Comparison of ENCODE assay signal across 15 mouse cellular contexts in genomic region chr5:139405478-139405877, GRCm38 (mm10). TPM values are rescaled to one million over a fixed set of nuclear protein-coding genes. Genes with fewer than 3 reads are reported as not detected.
DNase-seq lines count a peak whose midpoint lies in the region; ATAC-seq and TF ChIP-seq lines count a peak whose summit lies in the region.
"Had no signal": no experiment of that assay in that cellular context is flagged by ENCODE, and none has a peak within 500 bp of the region (broad histone marks: within the 10 kb centered on the region; RNA-seq: fewer than 3 reads in every experiment).

No protein-coding gene starts in this region.

- DNase-seq in forebrain, embryonic 10.5 days (ENCODE audit: extremely low spot score, low spot score): no peak
- DNase-seq in lung, adult 2 months: no peak
- no peak for DNase-seq in lung, adult 18-20 months
- no peak for DNase-seq in layer of hippocampus, postnatal 10 days (ENCODE audit: low spot score in 2 of 2)
- DNase-seq in gastrocnemius, postnatal 25 days: no peak
- DNase-seq: cerebellum, adult 2 months; left cerebral cortex, postnatal 4 days; thymus, postnatal 4 days had no signal

- H3K27ac ChIP-seq in forebrain, embryonic 10.5 days: peak overlapping the region; percentile 15; the same call in 1 of the 2 replicates
- H3K27ac ChIP-seq in forebrain, embryonic 12.5 days: no peak overlapping the region
- peak overlapping the region; percentile 53 for H3K27ac ChIP-seq in limb, embryonic 12.5 days
- 0 out of 2 replicates have a peak overlapping the region, but pooled peaks have one; percentile 23 for H3K27ac ChIP-seq in neural tube, embryonic 15.5 days (replicated peaks)

- TF ChIP-seq CTCF in lung, adult 2 months (IDR thresholded peaks at IDR 0.05; ENCODE audit: insufficient read depth, low read length): no peak

- H3K9ac ChIP-seq in forebrain, embryonic 12.5 days: no peak overlapping the region
- H3K9ac ChIP-seq in limb, embryonic 12.5 days (replicated peaks): 0 out of 2 replicates have a peak overlapping the region, but pooled peaks have one; percentile 23
- no peak overlapping the region for H3K9ac ChIP-seq in neural tube, embryonic 15.5 days (replicated peaks)

- no peaks in the 10 kb centered on the region for H3K27me3 ChIP-seq in forebrain, embryonic 10.5 days (ENCODE audit: poor library complexity, severe bottlenecking)
- H3K27me3 ChIP-seq in forebrain, embryonic 12.5 days: no peaks in the 10 kb centered on the region
- H3K27me3 ChIP-seq in limb, embryonic 12.5 days: no peaks in the 10 kb centered on the region
- H3K27me3 ChIP-seq in neural tube, embryonic 15.5 days (replicated peaks): no peaks in the 10 kb centered on the region

- H3K9me3 ChIP-seq in forebrain, embryonic 10.5 days: no peaks in the 10 kb centered on the region
- no peaks in the 10 kb centered on the region for H3K9me3 ChIP-seq in forebrain, embryonic 12.5 days
- H3K9me3 ChIP-seq in limb, embryonic 12.5 days: no peaks in the 10 kb centered on the region
- no peaks in the 10 kb centered on the region for H3K9me3 ChIP-seq in neural tube, embryonic 15.5 days (replicated peaks)
- H3K9me3 ChIP-seq: G1E had no signal

- H3K4me3 ChIP-seq in forebrain, embryonic 10.5 days: no peak overlapping the region
- no peak overlapping the region for H3K4me3 ChIP-seq in forebrain, embryonic 12.5 days (replicated peaks)
- peak overlapping the region; percentile 31 for H3K4me3 ChIP-seq in lung, adult 2 months (replicated peaks; ENCODE audit: extremely low read depth, low read depth, low read length)
- H3K4me3 ChIP-seq in limb, embryonic 12.5 days (replicated peaks): no peak overlapping the region
- no peak overlapping the region for H3K4me3 ChIP-seq in neural tube, embryonic 15.5 days (replicated peaks)

- ATAC-seq in forebrain, embryonic 12.5 days (ENCODE audit: low FRiP score): no peak
- peak; percentile 22; the same call in 1 of the 2 replicates for ATAC-seq in limb, embryonic 12.5 days (ENCODE audit: insufficient number of reproducible peaks, insufficient read depth, low FRiP score, low TSS enrichment, low read depth)
- ATAC-seq in neural tube, embryonic 15.5 days (ENCODE audit: low FRiP score): no peak
- ATAC-seq: activated CD4-positive, CD25-positive, alpha-beta regulatory T cell, adult 4 months; midbrain, embryonic 16.5 days had no signal

- H3K36me3 ChIP-seq in forebrain, embryonic 10.5 days (replicated peaks): 0 out of 2 replicates have a peak, but pooled peaks cover 4% of the 10 kb centered on the region
- no peaks in the 10 kb centered on the region for H3K36me3 ChIP-seq in forebrain, embryonic 12.5 days (replicated peaks)
- H3K36me3 ChIP-seq in limb, embryonic 12.5 days: no peaks in the 10 kb centered on the region
- H3K36me3 ChIP-seq in neural tube, embryonic 15.5 days: no peaks in the 10 kb centered on the region

- no peak overlapping the region for H3K4me2 ChIP-seq in forebrain, embryonic 12.5 days
- 0 out of 2 replicates have a peak overlapping the region, but pooled peaks have one; percentile 4 for H3K4me2 ChIP-seq in limb, embryonic 12.5 days
- no peak overlapping the region for H3K4me2 ChIP-seq in neural tube, embryonic 15.5 days

- no peak for TF ChIP-seq POLR2A in lung, adult 2 months (IDR thresholded peaks at IDR 0.05; ENCODE audit: borderline replicate concordance, extremely low read depth, low read depth, low read length)

- H3K4me1 ChIP-seq in forebrain, embryonic 10.5 days: peaks cover 24% of the 10 kb centered on the region
- H3K4me1 ChIP-seq in forebrain, embryonic 12.5 days: peaks cover 7% of the 10 kb centered on the region; the same call in 1 of the 2 replicates
- peaks cover 17% of the 10 kb centered on the region for H3K4me1 ChIP-seq in lung, adult 2 months (ENCODE audit: control insufficient read depth, insufficient read depth, low read length)
- H3K4me1 ChIP-seq in limb, embryonic 12.5 days (replicated peaks): peaks cover 30% of the 10 kb centered on the region
- peaks cover 17% of the 10 kb centered on the region for H3K4me1 ChIP-seq in neural tube, embryonic 15.5 days

- 87% methylated on average over 7 of the region's 7 CpGs for WGBS in forebrain, embryonic 10.5 days
- WGBS in forebrain, embryonic 12.5 days: 88% methylated on average over 7 of the region's 7 CpGs
- 67% methylated on average over 7 of the region's 7 CpGs for WGBS in lung, adult 2 months
- WGBS in limb, embryonic 12.5 days: 59% methylated on average over 7 of the region's 7 CpGs
- 67% methylated on average over 7 of the region's 7 CpGs for WGBS in neural tube, embryonic 15.5 days

RNA-seq across cellular contexts. Expression of gene C130050O18Rik, which starts 0.4 kb away (rescaled TPM):
- 0.15 and 0.34 TPM in 2 replicates for polyA plus RNA-seq in forebrain, embryonic 10.5 days (2016; fragmentation: Nextera tagmentation; extraction: Ambion mirVana)
- 0.10 and 0.22 TPM in 2 replicates for polyA plus RNA-seq in forebrain, embryonic 12.5 days (2016; fragmentation: Nextera tagmentation; extraction: Ambion mirVana)
- 7.2 and 9.0 TPM in 2 replicates for polyA plus RNA-seq in lung, adult 2 months (2012; rRNA removed)
- polyA plus RNA-seq in limb, embryonic 12.5 days (2016; fragmentation: Nextera tagmentation; extraction: Ambion mirVana): 1.5 and 1.7 TPM in 2 replicates
- 0.47 and 0.64 TPM in 2 replicates for polyA plus RNA-seq in neural tube, embryonic 15.5 days (2015; fragmentation: Nextera tagmentation; extraction: Ambion mirVana)
- total RNA-seq in layer of hippocampus, postnatal 10 days (2021): under 1 TPM; 0.22 to 0.32 TPM
- under 1 TPM; 0.32 to 0.61 TPM for total RNA-seq in gastrocnemius, postnatal 25 days (2021)
- total RNA-seq: left cerebral cortex, postnatal 4 days had no signal
- polyA plus RNA-seq: activated CD4-positive, CD25-positive, alpha-beta regulatory T cell, adult 4 months had no signal

RNA-seq across cellular contexts. Expression of gene Gper1, which starts 17.5 kb away (rescaled TPM):
- polyA plus RNA-seq in forebrain, embryonic 10.5 days (2016; fragmentation: Nextera tagmentation; extraction: Ambion mirVana): 0.44 and 0.50 TPM in 2 replicates
- polyA plus RNA-seq in forebrain, embryonic 12.5 days (2016; fragmentation: Nextera tagmentation; extraction: Ambion mirVana): 4.1 and 5.2 TPM in 2 replicates
- polyA plus RNA-seq in lung, adult 2 months (2012; rRNA removed): 2.7 and 3.3 TPM in 2 replicates
- polyA plus RNA-seq in limb, embryonic 12.5 days (2016; fragmentation: Nextera tagmentation; extraction: Ambion mirVana): 1.7 and 1.9 TPM in 2 replicates
- polyA plus RNA-seq in neural tube, embryonic 15.5 days (2015; fragmentation: Nextera tagmentation; extraction: Ambion mirVana): 7.8 and 9.6 TPM in 2 replicates
- total RNA-seq in layer of hippocampus, postnatal 10 days (2021): 1 to 10 TPM; 3.7 to 3.8 TPM
- 1 to 10 TPM in 1 of 2 experiments, under 1 TPM in 1; 0.82 to 1.6 TPM for total RNA-seq in gastrocnemius, postnatal 25 days (2021)
- total RNA-seq: G1E had no signal
- polyA plus RNA-seq: activated CD4-positive, CD25-positive, alpha-beta regulatory T cell, adult 4 months; G1E had no signal

RNA-seq across cellular contexts. Expression of gene Gpr146, which starts 28.0 kb away (rescaled TPM):
- 1.6 and 1.8 TPM in 2 replicates for polyA plus RNA-seq in forebrain, embryonic 10.5 days (2016; fragmentation: Nextera tagmentation; extraction: Ambion mirVana)
- 1.2 and 1.4 TPM in 2 replicates for polyA plus RNA-seq in forebrain, embryonic 12.5 days (2016; fragmentation: Nextera tagmentation; extraction: Ambion mirVana)
- 75.7 and 93.4 TPM in 2 replicates for polyA plus RNA-seq in lung, adult 2 months (2012; rRNA removed)
- polyA plus RNA-seq in limb, embryonic 12.5 days (2016; fragmentation: Nextera tagmentation; extraction: Ambion mirVana): 1.7 and 2.3 TPM in 2 replicates
- polyA plus RNA-seq in neural tube, embryonic 15.5 days (2015; fragmentation: Nextera tagmentation; extraction: Ambion mirVana): 2.6 and 3.0 TPM in 2 replicates
- 1 to 10 TPM; 6.8 to 7.8 TPM for total RNA-seq in layer of hippocampus, postnatal 10 days (2021)
- 10 to 100 TPM; 23.5 to 23.6 TPM for total RNA-seq in gastrocnemius, postnatal 25 days (2021)

RNA-seq across cellular contexts. Expression of gene Cyp2w1, which starts 53.1 kb away (rescaled TPM):
- polyA plus RNA-seq in forebrain, embryonic 10.5 days (2016; fragmentation: Nextera tagmentation; extraction: Ambion mirVana): not detected in 2 replicates
- 0.17 and 0.24 TPM in 2 replicates for polyA plus RNA-seq in forebrain, embryonic 12.5 days (2016; fragmentation: Nextera tagmentation; extraction: Ambion mirVana)
- polyA plus RNA-seq in lung, adult 2 months (2012; rRNA removed): 0.33 TPM in 1 of 2 replicates, not detected in the other
- 0.90 and 1.0 TPM in 2 replicates for polyA plus RNA-seq in limb, embryonic 12.5 days (2016; fragmentation: Nextera tagmentation; extraction: Ambion mirVana)
- 2.1 TPM in 1 of 2 replicates, not detected in the other for polyA plus RNA-seq in neural tube, embryonic 15.5 days (2015; fragmentation: Nextera tagmentation; extraction: Ambion mirVana)
- total RNA-seq in layer of hippocampus, postnatal 10 days (2021): not detected
- total RNA-seq in gastrocnemius, postnatal 25 days (2021): not detected
- total RNA-seq: G1E; left cerebral cortex, postnatal 4 days had no signal
- polyA plus RNA-seq: activated CD4-positive, CD25-positive, alpha-beta regulatory T cell, adult 4 months; cerebellum, adult 2 months; G1E; heart, embryonic 16.5 days; midbrain, embryonic 16.5 days had no signal

RNA-seq across cellular contexts. Expression of gene Cox19, which starts 54.3 kb away (rescaled TPM):
- 119 and 120 TPM in 2 replicates for polyA plus RNA-seq in forebrain, embryonic 10.5 days (2016; fragmentation: Nextera tagmentation; extraction: Ambion mirVana)
- 105 and 117 TPM in 2 replicates for polyA plus RNA-seq in forebrain, embryonic 12.5 days (2016; fragmentation: Nextera tagmentation; extraction: Ambion mirVana)
- 51.7 and 61.9 TPM in 2 replicates for polyA plus RNA-seq in lung, adult 2 months (2012; rRNA removed)
- polyA plus RNA-seq in limb, embryonic 12.5 days (2016; fragmentation: Nextera tagmentation; extraction: Ambion mirVana): 118 and 121 TPM in 2 replicates
- 105 and 107 TPM in 2 replicates for polyA plus RNA-seq in neural tube, embryonic 15.5 days (2015; fragmentation: Nextera tagmentation; extraction: Ambion mirVana)
- 10 to 100 TPM; 74.9 to 79.5 TPM for total RNA-seq in layer of hippocampus, postnatal 10 days (2021)
- 10 to 100 TPM; 74.4 to 86.5 TPM for total RNA-seq in gastrocnemius, postnatal 25 days (2021)

Comparison
In these comparisons a context has a peak if more than half of its experiments do, and no peak if none do; other contexts are left out.
1. RNA of gene Gpr146, which starts 28.0 kb away (polyA plus RNA-seq): 75.7 to 93.4 TPM in lung, adult 2 months; 2.6 to 3.0 TPM in neural tube, embryonic 15.5 days, 1.7 to 2.3 TPM in limb, embryonic 12.5 days, 1.6 to 1.8 TPM in forebrain, embryonic 10.5 days and 1.2 to 1.4 TPM in forebrain, embryonic 12.5 days; every median in the first group is over 10 times any median in the second.